Mouse (Mus musculus): ENCODE results near the gene Adcy2. TPM values are rescaled to one million over a fixed set of nuclear protein-coding genes. Genes with fewer than 3 reads are reported as not detected.

The Adcy2 gene
- polyA plus RNA-seq, 1 experiment from 2014 or later, result 0.31 TPM

DNA sequence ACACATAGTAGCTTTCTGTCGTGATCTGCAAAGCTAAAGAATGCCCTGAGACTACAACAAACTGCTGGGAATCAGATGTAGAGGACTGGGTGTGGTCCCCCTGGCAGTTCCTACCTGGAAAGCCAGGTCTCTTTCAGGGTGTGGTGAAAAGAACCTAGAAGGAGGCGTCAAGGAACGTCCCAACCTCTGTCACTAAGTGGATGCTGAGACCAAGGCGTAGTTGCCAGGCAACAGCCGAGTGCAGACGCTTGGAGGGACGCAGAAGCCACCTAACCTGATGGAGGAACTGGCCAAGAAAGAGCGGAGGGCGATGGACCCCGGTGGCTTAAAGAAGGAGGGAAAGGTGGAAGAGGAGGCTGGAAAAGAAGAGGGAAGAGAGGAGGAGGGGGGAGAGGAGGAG, 402.1 kb downstream of the Adcy2 start, which contains the start of gene 1700001L19Rik:
Gene 1700001L19Rik, plus strand, starts transcription at position 223 of the 400 bp plus-strand sequence.
- H3K36me3 ChIP-seq (replicated peaks; ENCODE audit: insufficient read depth, low read length), result peaks cover 7% of the 10 kb centered on the region
- H3K4me1 ChIP-seq (ENCODE audit: insufficient read depth), result no peaks in the 10 kb centered on the region; the same call in 1 of the 2 replicates
- 13% methylated on average over 10 of the region's 10 CpGs for WGBS (ENCODE audit: insufficient replicate concordance)
- H3K9ac ChIP-seq (replicated peaks), result no peak within 1 kb of the TSS
- no peak within 1 kb of the TSS for H3K4me2 ChIP-seq (ENCODE audit: low read depth, low read length)
- no peak within 1 kb of the TSS for H3K27ac ChIP-seq (ENCODE audit: low read depth)
- ATAC-seq (no peak), DNase-seq (no peak)
- H3K9me3 ChIP-seq (ENCODE audit: low read length), result no peaks in the 10 kb centered on the region
- TF ChIP-seq CTCF (IDR thresholded peaks at IDR 0.05; ENCODE audit: low read depth) (no peak), EP300 (IDR thresholded peaks at IDR 0.05; ENCODE audit: low read depth) (no peak)
- H3K27me3 ChIP-seq (ENCODE audit: insufficient read depth, low read length), result no peaks in the 10 kb centered on the region
- H3K4me3 ChIP-seq (ENCODE audit: low read depth, low read length), result no peak within 1 kb of the TSS

DNA sequence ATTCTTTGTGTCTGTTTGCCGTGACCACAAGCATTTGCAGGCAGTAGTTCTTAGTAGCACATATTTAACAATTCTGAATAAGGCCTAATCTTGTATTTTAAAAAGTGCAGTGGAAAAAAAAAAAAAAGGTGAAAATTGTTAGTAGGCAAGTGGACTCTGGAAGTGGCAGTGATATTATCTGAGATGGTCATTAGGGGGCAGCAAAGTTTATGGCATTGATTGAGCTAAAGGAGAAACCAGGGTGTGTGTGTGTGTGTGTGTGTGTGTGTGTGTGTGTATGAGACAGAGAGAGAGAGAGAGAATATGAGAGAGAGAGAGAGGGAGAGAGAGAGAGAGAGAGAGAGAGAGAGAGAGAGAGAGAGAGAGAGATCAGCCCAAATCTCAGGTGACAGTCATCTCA, 405.5 kb downstream of the Adcy2 start:
- no peak overlapping the region for H3K9ac ChIP-seq (replicated peaks)
- no peak for DNase-seq
- no peaks in the 10 kb centered on the region; the same call in 1 of the 2 replicates for H3K4me1 ChIP-seq (ENCODE audit: insufficient read depth)
- no peaks in the 10 kb centered on the region for H3K9me3 ChIP-seq (ENCODE audit: low read length)
- H3K27ac ChIP-seq (ENCODE audit: low read depth), result no peak overlapping the region
- H3K4me2 ChIP-seq (ENCODE audit: low read depth, low read length), result no peak overlapping the region
- no peak overlapping the region for H3K4me3 ChIP-seq (ENCODE audit: low read depth, low read length)
- no peak for ATAC-seq
- peaks cover 28% of the 10 kb centered on the region for H3K36me3 ChIP-seq (replicated peaks; ENCODE audit: insufficient read depth, low read length)
- no peaks in the 10 kb centered on the region for H3K27me3 ChIP-seq (ENCODE audit: insufficient read depth, low read length)
- TF ChIP-seq EP300 (IDR thresholded peaks at IDR 0.05; ENCODE audit: low read depth), result no peak
- 0 out of 2 replicates have a peak, but pooled peaks have one; percentile 35 for TF ChIP-seq CTCF (IDR thresholded peaks at IDR 0.05; ENCODE audit: low read depth)
- 68% methylated on average over 1 of the region's 1 CpGs for WGBS (ENCODE audit: insufficient replicate concordance)

DNA sequence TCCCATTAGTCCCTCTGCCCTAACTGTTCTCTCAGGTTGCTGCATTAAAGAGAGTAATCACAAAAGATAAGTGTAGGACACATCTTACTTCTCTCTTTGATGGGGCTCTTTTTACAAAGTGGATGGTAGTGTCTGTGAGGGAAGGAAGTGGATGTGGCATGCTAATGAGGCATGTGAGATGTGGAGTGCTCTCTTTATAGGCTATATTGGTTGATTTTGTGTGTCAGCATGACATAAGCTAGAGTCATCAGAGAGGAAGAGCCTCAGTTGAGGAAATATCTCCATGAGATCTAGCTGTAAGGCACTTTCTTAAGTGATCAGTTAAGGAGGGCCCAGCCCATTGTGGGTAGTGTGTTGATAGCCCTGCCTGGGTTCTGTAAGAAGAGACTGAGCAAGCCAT, 411.0 kb downstream of the Adcy2 start:
- DNase-seq, result no peak
- no peak for ATAC-seq
- Histone ChIP-seq H3K4me2 (ENCODE audit: low read depth, low read length) (no peak overlapping the region), H3K4me1 (ENCODE audit: insufficient read depth) (no peaks in the 10 kb centered on the region), H3K27me3 (ENCODE audit: insufficient read depth, low read length) (no peaks in the 10 kb centered on the region), H3K27ac (ENCODE audit: low read depth) (no peak overlapping the region), H3K9me3 (ENCODE audit: low read length) (no peaks in the 10 kb centered on the region), H3K9ac (replicated peaks) (no peak overlapping the region), H3K36me3 (replicated peaks; ENCODE audit: insufficient read depth, low read length) (peaks cover 58% of the 10 kb centered on the region), H3K4me3 (ENCODE audit: low read depth, low read length) (no peak overlapping the region)
- no peak for TF ChIP-seq CTCF (IDR thresholded peaks at IDR 0.05; ENCODE audit: low read depth)
- TF ChIP-seq EP300 (IDR thresholded peaks at IDR 0.05; ENCODE audit: low read depth), result no peak

DNA sequence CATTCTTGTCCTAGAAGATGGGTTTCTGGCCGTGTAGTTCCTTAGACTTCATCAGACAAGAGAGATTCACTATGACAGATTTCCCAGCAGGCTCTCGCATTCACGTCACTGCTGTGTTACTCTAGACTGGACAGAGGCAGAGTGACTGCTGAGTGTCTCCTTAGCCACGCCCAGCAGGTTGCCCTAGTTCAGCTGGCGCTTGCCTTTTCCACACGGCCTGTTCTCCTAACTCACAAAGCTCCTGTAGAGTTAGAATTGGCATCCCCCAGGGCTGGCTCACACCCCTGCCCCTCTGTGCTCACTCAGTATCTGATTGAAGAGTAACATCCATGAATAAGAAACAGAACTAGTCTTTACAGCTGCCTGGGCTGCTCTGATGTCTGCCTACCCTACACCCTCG, 413.9 kb downstream of the Adcy2 start:
- Histone ChIP-seq H3K27me3 (ENCODE audit: insufficient read depth, low read length) (no peaks in the 10 kb centered on the region), H3K4me2 (ENCODE audit: low read depth, low read length) (no peak overlapping the region), H3K4me3 (ENCODE audit: low read depth, low read length) (no peak overlapping the region), H3K36me3 (replicated peaks; ENCODE audit: insufficient read depth, low read length) (peaks cover 44% of the 10 kb centered on the region), H3K9ac (replicated peaks) (no peak overlapping the region), H3K27ac (ENCODE audit: low read depth) (no peak overlapping the region), H3K9me3 (ENCODE audit: low read length) (no peaks in the 10 kb centered on the region), H3K4me1 (ENCODE audit: insufficient read depth) (peaks cover 7% of the 10 kb centered on the region)
- ATAC-seq (no peak), DNase-seq (no peak)
- WGBS (ENCODE audit: insufficient replicate concordance), result 81% methylated on average over 7 of the region's 7 CpGs
- TF ChIP-seq EP300 (IDR thresholded peaks at IDR 0.05; ENCODE audit: low read depth) (no peak), CTCF (IDR thresholded peaks at IDR 0.05; ENCODE audit: low read depth) (no peak)

DNA sequence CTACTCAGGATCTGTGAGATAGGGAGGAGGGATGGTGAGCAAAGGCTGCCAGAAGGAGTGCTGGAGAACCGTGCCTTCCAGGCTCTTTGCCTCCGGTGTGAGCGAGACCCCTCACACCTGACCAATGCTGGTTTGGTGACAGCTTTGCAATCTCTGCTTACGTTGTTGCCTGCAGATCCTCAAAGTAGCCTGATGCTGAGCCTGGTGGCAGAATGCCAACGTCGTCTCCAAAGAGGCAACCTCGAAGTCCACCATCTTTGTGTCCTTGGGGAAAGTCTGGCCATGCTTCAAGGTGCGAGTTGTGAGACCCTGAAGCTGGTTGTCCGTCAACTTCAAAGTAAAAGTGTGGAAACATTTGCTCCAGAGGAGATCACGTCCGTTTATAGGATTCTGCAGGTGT, 415.4 kb downstream of the Adcy2 start:
- no peak for TF ChIP-seq CTCF (IDR thresholded peaks at IDR 0.05; ENCODE audit: low read depth)
- TF ChIP-seq EP300 (IDR thresholded peaks at IDR 0.05; ENCODE audit: low read depth), result no peak
- Histone ChIP-seq H3K9ac (replicated peaks) (no peak overlapping the region), H3K27ac (ENCODE audit: low read depth) (no peak overlapping the region), H3K9me3 (ENCODE audit: low read length) (no peaks in the 10 kb centered on the region), H3K36me3 (replicated peaks; ENCODE audit: insufficient read depth, low read length) (peaks cover 33% of the 10 kb centered on the region), H3K4me2 (ENCODE audit: low read depth, low read length) (no peak overlapping the region), H3K4me1 (ENCODE audit: insufficient read depth) (peaks cover 7% of the 10 kb centered on the region), H3K4me3 (ENCODE audit: low read depth, low read length) (no peak overlapping the region), H3K27me3 (ENCODE audit: insufficient read depth, low read length) (no peaks in the 10 kb centered on the region)
- no peak for DNase-seq
- 89% methylated on average over 11 of the region's 11 CpGs for WGBS (ENCODE audit: insufficient replicate concordance)
- ATAC-seq, result no peak

DNA sequence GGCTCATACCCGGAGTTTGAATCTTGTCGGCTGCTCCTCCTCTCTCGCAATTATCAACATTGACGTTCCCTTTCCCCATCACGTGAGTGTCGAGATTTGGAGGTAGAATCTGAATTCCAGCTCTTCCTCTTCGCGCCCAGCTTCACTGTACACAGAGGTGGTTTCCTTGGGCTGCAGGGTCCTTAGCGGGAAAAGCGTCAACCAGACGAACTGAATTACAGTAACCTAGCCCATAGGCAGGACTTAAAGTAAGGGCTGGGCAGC, 416.9 kb downstream of the Adcy2 start:
- 1% methylated on average over 11 of the region's 11 CpGs for WGBS (ENCODE audit: insufficient replicate concordance)
- H3K27ac ChIP-seq (ENCODE audit: low read depth), result peak overlapping the region; percentile 83
- H3K36me3 ChIP-seq (replicated peaks; ENCODE audit: insufficient read depth, low read length), result peaks cover 24% of the 10 kb centered on the region
- H3K27me3 ChIP-seq (ENCODE audit: insufficient read depth, low read length), result no peaks in the 10 kb centered on the region
- H3K9ac ChIP-seq (replicated peaks), result peak overlapping the region; percentile 80
- peak overlapping the region; percentile 88 for H3K4me3 ChIP-seq (ENCODE audit: low read depth, low read length)
- DNase-seq (no peak), ATAC-seq (no peak)
- H3K4me1 ChIP-seq (ENCODE audit: insufficient read depth), result peaks cover 7% of the 10 kb centered on the region
- TF ChIP-seq CTCF (IDR thresholded peaks at IDR 0.05; ENCODE audit: low read depth) (no peak), EP300 (IDR thresholded peaks at IDR 0.05; ENCODE audit: low read depth) (no peak)
- H3K9me3 ChIP-seq (ENCODE audit: low read length), result no peaks in the 10 kb centered on the region
- peak overlapping the region; percentile 94 for H3K4me2 ChIP-seq (ENCODE audit: low read depth, low read length)

Measured in liver, postnatal 0 days (tissue).